Mouse (Mus musculus) cortical plate, adult 2 months (tissue): Measurements from ENCODE around the gene Ugt1a6a. TPM values are rescaled to one million over a fixed set of nuclear protein-coding genes. Genes with fewer than 3 reads are reported as not detected.
"Not testable (repeated sequence)": the region's sequence is repeated elsewhere in the genome, so short reads cannot be mapped to it uniquely, and the experiment has no call there.

Source experiments
- H3K27ac ChIP-seq: fragments of 200-500 bp; 2 replicates; pipeline ENCODE4 v1.5.1; 2012; ENCODE audit warnings: low read length, control low read depth, inconsistent platforms; ENCODE audit not compliant: insufficient read depth
- H3K4me1 ChIP-seq: fragments of 200-500 bp; 2 replicates; pipeline ENCODE4 v1.6.1; 2011; ENCODE audit warnings: low read length; ENCODE audit not compliant: control insufficient read depth, insufficient read depth
- H3K4me3 ChIP-seq: fragments of 200-500 bp; 2 replicates; pipeline ENCODE4 v1.5.1; 2011; ENCODE audit warnings: mild to moderate bottlenecking, low read length, control low read depth; ENCODE audit not compliant: insufficient read depth
- CTCF ChIP-seq: fragments of 200-500 bp; IDR thresholded peaks from 2 replicates; pipeline ENCODE4 v1.5.1; 2011; ENCODE audit warnings: mild to moderate bottlenecking, control low read depth, low read length; ENCODE audit not compliant: insufficient read depth; ENCODE audit errors: extremely low read depth
- POLR2A ChIP-seq: fragments of 200-500 bp; IDR thresholded peaks from 2 replicates; pipeline ENCODE4 v1.6.1; 2011; ENCODE audit warnings: mild to moderate bottlenecking, low read length, control low read depth; ENCODE audit not compliant: insufficient read depth; ENCODE audit errors: extremely low read depth
- polyA plus RNA-seq: library from polyadenylated mRNA; depleted of rRNA; stranded (reverse); fragments of >200 nt; gene quantifications from 2 replicates; pipeline ENCODE4 v1.2.3, GENCODE M21; 2012

The Ugt1a6a gene
- polyA plus RNA-seq, 1 experiment: 3.5 TPM

DNA sequence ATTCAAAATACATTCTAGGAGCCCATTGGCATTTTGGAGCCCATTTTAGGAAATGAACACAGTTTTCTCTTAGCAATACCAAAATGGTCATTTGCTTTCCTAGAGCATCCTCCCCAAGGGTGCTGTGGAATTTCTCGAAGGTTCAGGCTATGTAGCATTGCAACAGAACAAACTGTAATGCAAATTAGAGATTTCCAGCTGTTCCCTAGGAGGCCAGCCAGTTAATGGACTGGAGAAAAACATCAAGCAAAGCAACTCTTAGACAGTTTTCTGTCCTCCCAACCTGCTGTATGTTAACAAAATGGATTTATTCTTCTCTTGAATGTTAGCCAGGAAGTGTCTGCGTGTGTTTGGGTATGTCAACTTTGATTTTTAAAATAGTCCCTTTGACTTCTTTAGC is 2.0 kb downstream of the Ugt1a6a start:
- TF ChIP-seq CTCF (no peak), POLR2A (no peak)
- Histone ChIP-seq H3K4me1 (no peaks in the 10 kb centered on the region), H3K4me3 (no peak overlapping the region), H3K27ac (no peak overlapping the region)

DNA sequence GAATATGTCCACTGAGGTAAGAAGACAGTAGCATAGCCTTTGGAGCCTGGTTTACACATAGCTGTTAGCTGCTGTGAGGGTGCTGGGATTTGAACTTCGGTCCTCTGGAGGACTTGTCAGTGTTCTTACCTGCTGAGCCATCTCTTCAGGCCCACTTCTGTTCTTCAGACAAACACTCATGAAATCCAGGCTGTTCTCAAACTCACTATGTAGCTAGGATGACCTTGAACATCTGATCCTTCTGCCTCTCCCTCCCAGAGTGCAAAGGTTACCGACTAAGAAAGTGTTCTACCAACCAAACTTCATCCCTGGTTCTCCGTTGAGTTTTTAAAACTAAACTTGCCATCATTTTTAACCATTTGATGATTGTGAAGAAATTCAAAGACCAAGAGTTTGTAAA is 2.7 kb downstream of the Ugt1a6a start:
- Histone ChIP-seq H3K4me3 (no peak overlapping the region), H3K27ac (no peak overlapping the region), H3K4me1 (no peaks in the 10 kb centered on the region)
- TF ChIP-seq CTCF (no peak), POLR2A (no peak)

DNA sequence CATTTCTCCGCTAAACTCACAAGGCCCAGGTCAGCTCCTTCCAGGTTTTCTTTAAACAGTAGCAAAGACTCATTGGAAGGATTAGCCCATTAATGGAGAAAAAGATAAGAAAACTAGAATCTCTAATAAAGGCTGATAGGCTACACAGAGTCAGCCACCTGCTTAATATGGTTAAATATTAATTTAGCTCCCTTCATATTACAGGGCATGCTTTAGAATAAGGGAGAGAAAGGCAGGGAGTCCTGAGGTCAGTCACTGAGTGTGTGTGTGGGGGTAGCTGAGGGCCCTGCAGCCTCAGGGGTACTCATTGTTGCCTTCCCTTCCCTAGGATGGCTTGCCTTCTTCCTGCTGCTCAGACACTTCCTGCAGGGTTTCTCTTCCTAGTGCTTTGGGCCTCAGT is 3.5 kb downstream of the Ugt1a6a start:
- Histone ChIP-seq H3K27ac (no peak overlapping the region), H3K4me1 (no peaks in the 10 kb centered on the region), H3K4me3 (no peak overlapping the region)
- TF ChIP-seq CTCF (no peak), POLR2A (no peak)

DNA sequence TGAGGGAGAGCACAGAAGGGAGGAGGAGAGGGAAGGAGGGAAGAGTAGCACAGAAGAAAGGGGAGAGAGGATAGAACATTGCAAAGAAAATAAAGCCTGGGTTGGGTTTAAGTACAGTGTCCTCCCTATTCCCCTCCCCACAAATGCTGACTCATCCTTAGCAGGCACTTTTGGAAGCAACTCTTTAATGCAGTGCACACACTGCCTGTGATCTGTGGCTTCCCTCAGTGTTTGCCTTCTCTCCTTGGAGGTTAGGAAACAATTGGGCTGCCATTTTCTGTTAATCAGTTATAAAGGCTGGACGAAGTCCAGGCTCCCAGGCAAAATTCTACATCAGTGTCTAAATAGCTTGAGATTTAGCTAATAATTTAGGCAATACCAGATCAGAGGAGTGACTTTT is 5.9 kb downstream of the Ugt1a6a start:
- H3K4me1 ChIP-seq, H3K27ac ChIP-seq, H3K4me3 ChIP-seq: not testable (repeated sequence)

DNA sequence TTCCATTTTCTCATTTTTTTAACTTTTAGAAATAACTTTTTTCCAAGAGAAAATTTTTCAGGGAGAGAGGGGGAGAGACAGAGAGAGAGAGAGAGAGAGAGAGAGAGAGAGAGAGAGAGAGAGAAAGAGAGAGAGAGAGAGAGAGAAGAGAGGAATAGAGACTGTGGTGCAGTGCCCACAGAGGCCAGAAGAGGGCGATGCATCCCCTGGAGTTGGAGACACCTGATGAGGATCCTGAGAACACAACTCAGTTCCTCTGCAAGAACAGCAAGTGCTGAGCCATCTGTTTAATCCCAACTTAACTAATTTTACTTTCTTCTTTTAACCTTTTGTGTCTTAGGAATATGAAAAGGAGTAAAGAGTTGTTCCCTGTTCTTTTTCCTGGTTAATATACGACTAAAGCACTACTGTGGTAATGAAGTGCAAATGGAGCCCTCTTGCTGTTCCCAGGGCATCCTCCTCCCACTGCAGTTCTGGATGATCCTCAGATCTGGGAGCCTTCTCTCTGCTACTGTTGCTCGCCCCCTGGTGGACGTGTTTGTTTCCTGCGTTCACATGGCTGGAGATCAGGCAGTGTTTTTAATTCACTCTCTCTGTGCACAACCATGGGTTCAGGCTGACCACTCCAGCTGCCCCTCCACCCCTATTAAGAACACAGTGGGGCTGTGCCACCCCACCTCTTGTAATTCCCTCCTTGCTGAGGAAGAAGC is 9.5 kb downstream of the Ugt1a6a start:
- H3K4me1 ChIP-seq, H3K27ac ChIP-seq, H3K4me3 ChIP-seq: not testable (repeated sequence)
- TF ChIP-seq CTCF: peak; percentile 16; the same call in 1 of the 2 replicates

DNA sequence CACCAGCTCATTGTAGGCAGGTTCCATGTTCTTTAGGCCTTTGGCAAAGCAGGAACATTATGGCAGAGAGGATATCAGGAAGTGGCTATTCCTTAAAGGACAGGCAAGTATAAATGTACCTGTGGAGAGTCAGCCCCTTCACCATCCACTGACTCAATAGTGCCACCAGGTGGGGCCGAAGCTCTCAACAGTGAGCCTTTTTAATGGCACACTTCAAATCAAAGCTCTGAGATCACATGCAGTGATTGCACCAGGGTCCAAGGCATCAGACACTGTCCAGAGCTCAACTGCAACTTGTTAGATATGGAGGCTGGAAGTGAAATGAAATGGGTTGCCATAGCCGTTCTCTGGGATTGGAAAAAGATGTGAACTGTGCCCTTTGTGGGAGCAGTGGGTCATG is 10.7 kb downstream of the Ugt1a6a start:
- H3K4me1 ChIP-seq, H3K27ac ChIP-seq, H3K4me3 ChIP-seq: not testable (repeated sequence)

DNA sequence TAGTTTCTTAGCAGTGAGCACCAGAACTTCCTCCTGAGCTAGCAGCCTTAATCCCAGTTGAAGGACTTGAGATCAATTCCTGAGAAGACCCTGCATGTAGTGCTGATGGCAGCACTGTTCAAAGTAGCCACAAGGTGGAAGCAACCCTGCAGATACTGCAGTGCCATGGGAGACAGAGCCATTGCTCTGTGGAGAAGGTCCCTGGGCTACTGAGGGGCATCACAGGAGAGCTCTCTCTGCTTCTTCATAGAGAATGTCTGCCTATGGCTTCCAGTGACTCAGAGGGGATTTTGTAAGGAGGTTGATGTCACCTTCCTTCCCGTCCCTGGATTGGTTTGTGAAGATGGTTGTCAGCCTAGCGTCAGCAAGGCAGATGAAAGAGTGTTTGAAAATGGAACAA is 15.5 kb downstream of the Ugt1a6a start:
- H3K4me1 ChIP-seq, H3K4me3 ChIP-seq, H3K27ac ChIP-seq: not testable (repeated sequence)

DNA sequence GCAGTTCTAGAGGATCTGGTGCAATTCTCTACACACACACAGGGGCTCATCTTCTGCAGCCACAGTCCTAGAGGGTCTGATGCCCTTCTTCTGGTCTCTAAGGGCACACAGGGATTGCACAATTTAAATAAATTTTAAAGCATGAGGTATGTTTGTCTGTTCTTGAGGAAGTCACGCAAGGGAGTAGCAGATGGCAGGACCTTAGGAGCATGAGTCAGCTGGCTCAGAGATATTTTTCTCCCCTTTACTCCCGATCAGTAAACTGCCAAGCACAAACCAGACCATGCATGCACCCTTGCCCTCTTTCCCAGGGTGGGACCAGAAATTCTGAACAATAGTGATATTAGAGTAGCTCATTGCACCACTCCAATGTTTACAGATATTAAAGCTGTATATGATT is 23.8 kb downstream of the Ugt1a6a start:
- Histone ChIP-seq H3K27ac (no peak overlapping the region), H3K4me1 (no peaks in the 10 kb centered on the region), H3K4me3 (no peak overlapping the region)
- TF ChIP-seq POLR2A (no peak), CTCF (no peak)

DNA sequence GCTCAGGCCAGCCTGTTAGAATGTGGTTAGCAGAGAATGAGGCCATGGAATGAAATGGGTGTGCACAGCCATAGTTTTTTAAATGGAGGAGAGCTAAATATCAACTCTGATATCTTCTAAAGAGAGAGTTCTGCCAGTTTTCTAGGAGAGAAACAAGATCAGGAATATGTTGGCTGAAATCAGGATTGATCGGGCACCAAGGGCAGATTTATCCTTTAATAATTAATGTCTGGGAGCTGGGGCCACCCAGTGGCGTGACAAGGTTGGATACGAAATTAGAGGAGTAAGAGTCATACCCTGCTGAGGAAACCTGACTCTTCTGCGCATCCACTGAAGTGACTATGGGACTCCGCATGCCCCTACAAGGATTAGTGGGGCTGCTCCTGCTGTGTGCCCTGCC is 31.1 kb downstream of the Ugt1a6a start, which contains the start of gene Ugt1a5:
Gene Ugt1a5, plus strand, starts transcription at position 302 of the 400 bp plus-strand sequence.
- Histone ChIP-seq H3K4me3 (no peak within 1 kb of the TSS), H3K4me1 (no peaks in the 10 kb centered on the region), H3K27ac (no peak within 1 kb of the TSS)
- TF ChIP-seq POLR2A: no peak
- TF ChIP-seq CTCF: no peak

DNA sequence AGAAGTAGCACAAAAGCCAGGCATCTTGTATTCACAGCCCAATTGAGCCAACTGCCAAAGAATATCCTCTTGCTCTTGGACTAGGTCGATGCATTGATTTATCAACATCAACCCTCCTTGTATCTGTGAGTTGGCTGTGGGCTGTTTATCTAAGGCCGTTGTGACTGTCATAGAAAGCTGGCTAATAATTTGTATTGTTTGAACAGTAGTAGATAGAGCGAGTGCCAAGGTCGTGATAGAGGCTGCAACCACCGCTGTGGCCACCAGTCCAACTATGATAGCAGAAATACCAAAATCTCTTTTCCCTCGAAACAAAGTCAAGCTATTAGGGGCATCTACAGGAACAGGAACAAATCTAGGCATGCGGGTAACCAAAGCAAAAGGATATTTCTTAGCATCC is 37.6 kb downstream of the Ugt1a6a start:
- H3K27ac ChIP-seq, H3K4me3 ChIP-seq, H3K4me1 ChIP-seq: not testable (repeated sequence)

DNA sequence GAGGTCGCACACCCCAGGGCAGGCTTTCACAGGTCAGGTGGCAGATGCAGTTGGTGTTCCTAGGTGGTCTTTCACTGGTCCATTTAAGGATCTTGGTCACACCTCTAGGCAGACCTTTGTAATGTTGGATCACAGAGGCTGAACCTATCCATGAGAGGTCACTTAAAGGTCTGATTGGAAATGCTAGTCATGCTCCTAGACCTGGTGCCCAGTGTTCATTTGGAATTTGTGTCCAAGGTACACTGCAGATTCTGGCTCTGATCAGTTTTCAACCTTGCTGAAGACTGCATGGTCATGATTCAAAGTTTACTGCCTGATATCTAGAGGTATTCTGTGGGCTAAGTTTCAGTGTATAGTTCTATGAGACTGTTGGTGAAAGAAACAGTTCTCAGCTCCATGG is 45.0 kb downstream of the Ugt1a6a start:
- TF ChIP-seq CTCF: no peak
- TF ChIP-seq POLR2A: no peak
- Histone ChIP-seq H3K4me3 (no peak overlapping the region), H3K27ac (no peak overlapping the region), H3K4me1 (no peaks in the 10 kb centered on the region)
